Mouse (Mus musculus): ENCODE results near the gene Tdgf1.

Tdgf1 gene

GRCm38 (mm10) chr9:110914631-110915236 is 31.2 kb downstream of the Tdgf1 start:
- DNase-seq (ENCODE audit: low spot score in 2 of 2), result no peak

GRCm38 (mm10) chr9:110909371-110909967 is 36.5 kb downstream of the Tdgf1 start:
- DNase-seq (ENCODE audit: low spot score in 2 of 2), result no peak

GRCm38 (mm10) chr9:110908631-110909016 is 37.3 kb downstream of the Tdgf1 start:
- DNase-seq (ENCODE audit: low spot score in 2 of 2), result no peak

- no peak for DNase-seq (ENCODE audit: low spot score in 2 of 2)
Observed at GRCm38 (mm10) chr9:110907838-110908630, 37.9 kb downstream of the Tdgf1 start.

- no peak for DNase-seq (ENCODE audit: low spot score in 2 of 2)
Observed at GRCm38 (mm10) chr9:110907201-110907837, 38.6 kb downstream of the Tdgf1 start.

GRCm38 (mm10) chr9:110902271-110902670 is 43.7 kb downstream of the Tdgf1 start:
- no peak for DNase-seq (ENCODE audit: low spot score in 2 of 2)

GRCm38 (mm10) chr9:110901204-110901603 is 44.8 kb downstream of the Tdgf1 start:
- DNase-seq (ENCODE audit: low spot score in 2 of 2), result no peak

GRCm38 (mm10) chr9:110899451-110900008 is 46.4 kb downstream of the Tdgf1 start:
- DNase-seq (ENCODE audit: low spot score in 2 of 2), result no peak

GRCm38 (mm10) chr9:110896595-110896994 is 49.4 kb downstream of the Tdgf1 start:
- DNase-seq (ENCODE audit: low spot score in 2 of 2), result no peak

- no peak for DNase-seq (ENCODE audit: low spot score in 2 of 2)
Observed at GRCm38 (mm10) chr9:110895994-110896393, 50.0 kb downstream of the Tdgf1 start.

- DNase-seq (ENCODE audit: low spot score in 2 of 2), result no peak
Observed at GRCm38 (mm10) chr9:110895507-110895906, 50.5 kb downstream of the Tdgf1 start.

- DNase-seq (ENCODE audit: low spot score in 2 of 2), result no peak
Observed at GRCm38 (mm10) chr9:110893429-110893828, 52.5 kb downstream of the Tdgf1 start.

GRCm38 (mm10) chr9:110892552-110892951 is 53.4 kb downstream of the Tdgf1 start:
- DNase-seq (ENCODE audit: low spot score in 2 of 2), result no peak

GRCm38 (mm10) chr9:110891077-110891828 is 54.7 kb downstream of the Tdgf1 start:
- no peak for DNase-seq (ENCODE audit: low spot score in 2 of 2)

- DNase-seq (ENCODE audit: low spot score in 2 of 2), result no peak
Observed at GRCm38 (mm10) chr9:110890026-110890783, 55.8 kb downstream of the Tdgf1 start.
